Mouse (Mus musculus): ENCODE data around the gene Clcf1. TPM values are rescaled to one million over a fixed set of nuclear protein-coding genes. Genes with fewer than 3 reads are reported as not detected.
A peak's percentile ranks its signal among the peaks of the same experiment; 100 is the strongest.
"Not testable (repeated sequence)": the region's sequence is repeated elsewhere in the genome, so short reads cannot be mapped to it uniquely, and the experiment has no call there.

Clcf1 gene
- polyA plus RNA-seq, 1 experiment: not detected

- Histone ChIP-seq H3K4me1 (ENCODE audit: control insufficient read depth) (peaks cover 43% of the 10 kb centered on the region), H3K9me3 (ENCODE audit: control insufficient read depth, low read length) (no peaks in the 10 kb centered on the region), H3K36me3 (ENCODE audit: control insufficient read depth) (no peaks in the 10 kb centered on the region), H3K27me3 (ENCODE audit: control insufficient read depth) (peaks cover 22% of the 10 kb centered on the region), H3K4me3 (replicated peaks) (peak within 1 kb of the TSS; percentile 80)
- TF ChIP-seq GATA1 (IDR thresholded peaks at IDR 0.05; ENCODE audit: low read length) (no peak), TAL1 (IDR thresholded peaks at IDR 0.05; ENCODE audit: low read length) (no peak)
Measured at GRCm38 (mm10) chr19:4231253-4232185, 17.5 kb downstream of the Clcf1 start, which contains the start of gene Pold4. Gene Pold4 (plus strand): TSS chr19:4231899.

- Histone ChIP-seq H3K9me3 (ENCODE audit: control insufficient read depth, low read length) (no peaks in the 10 kb centered on the region), H3K4me1 (ENCODE audit: control insufficient read depth) (peaks cover 43% of the 10 kb centered on the region), H3K36me3 (ENCODE audit: control insufficient read depth) (no peaks in the 10 kb centered on the region), H3K27me3 (ENCODE audit: control insufficient read depth) (peaks cover 15% of the 10 kb centered on the region), H3K4me3 (replicated peaks) (peak overlapping the region; percentile 80)
- TF ChIP-seq TAL1 (IDR thresholded peaks at IDR 0.05; ENCODE audit: low read length): no peak
- TF ChIP-seq GATA1 (IDR thresholded peaks at IDR 0.05; ENCODE audit: low read length): no peak
Measured at GRCm38 (mm10) chr19:4232186-4232572, 18.1 kb downstream of the Clcf1 start.

- Histone ChIP-seq H3K27me3 (ENCODE audit: control insufficient read depth) (peaks cover 10% of the 10 kb centered on the region), H3K9me3 (ENCODE audit: control insufficient read depth, low read length) (no peaks in the 10 kb centered on the region), H3K36me3 (ENCODE audit: control insufficient read depth) (no peaks in the 10 kb centered on the region), H3K4me3 (replicated peaks) (peak overlapping the region; percentile 80), H3K4me1 (ENCODE audit: control insufficient read depth) (peaks cover 43% of the 10 kb centered on the region)
- no peak for TF ChIP-seq GATA1 (IDR thresholded peaks at IDR 0.05; ENCODE audit: low read length)
- TF ChIP-seq TAL1 (IDR thresholded peaks at IDR 0.05; ENCODE audit: low read length): no peak
Measured at GRCm38 (mm10) chr19:4232651-4233050, 18.6 kb downstream of the Clcf1 start.

- H3K27me3 ChIP-seq (ENCODE audit: control insufficient read depth): peaks cover 4% of the 10 kb centered on the region; the same call in 1 of the 2 replicates
- TF ChIP-seq GATA1 (IDR thresholded peaks at IDR 0.05; ENCODE audit: low read length) (no peak), TAL1 (IDR thresholded peaks at IDR 0.05; ENCODE audit: low read length) (no peak)
- H3K36me3 ChIP-seq (ENCODE audit: control insufficient read depth): no peaks in the 10 kb centered on the region
- H3K4me3 ChIP-seq (replicated peaks): no peak overlapping the region
- H3K4me1 ChIP-seq (ENCODE audit: control insufficient read depth): peaks cover 35% of the 10 kb centered on the region
- no peaks in the 10 kb centered on the region for H3K9me3 ChIP-seq (ENCODE audit: control insufficient read depth, low read length)
Measured at GRCm38 (mm10) chr19:4234548-4234947, 20.5 kb downstream of the Clcf1 start.

GRCm38 (mm10) chr19:4240247-4240668 lies 26.2 kb downstream of the Clcf1 start:
- Histone ChIP-seq H3K4me3 (replicated peaks) (no peak overlapping the region), H3K4me1 (ENCODE audit: control insufficient read depth) (no peaks in the 10 kb centered on the region; the same call in 1 of the 2 replicates), H3K9me3 (ENCODE audit: control insufficient read depth, low read length) (no peaks in the 10 kb centered on the region), H3K36me3 (ENCODE audit: control insufficient read depth) (no peaks in the 10 kb centered on the region), H3K27me3 (ENCODE audit: control insufficient read depth) (peaks cover 6% of the 10 kb centered on the region)
- TF ChIP-seq TAL1 (IDR thresholded peaks at IDR 0.05; ENCODE audit: low read length) (no peak), GATA1 (IDR thresholded peaks at IDR 0.05; ENCODE audit: low read length) (no peak)

GRCm38 (mm10) chr19:4242416-4242815 lies 28.4 kb downstream of the Clcf1 start:
- no peak overlapping the region for H3K4me3 ChIP-seq (replicated peaks)
- no peaks in the 10 kb centered on the region for H3K36me3 ChIP-seq (ENCODE audit: control insufficient read depth)
- no peaks in the 10 kb centered on the region; the same call in 1 of the 2 replicates for H3K4me1 ChIP-seq (ENCODE audit: control insufficient read depth)
- H3K27me3 ChIP-seq (ENCODE audit: control insufficient read depth): peaks cover 6% of the 10 kb centered on the region
- TF ChIP-seq GATA1 (IDR thresholded peaks at IDR 0.05; ENCODE audit: low read length): no peak
- no peak for TF ChIP-seq TAL1 (IDR thresholded peaks at IDR 0.05; ENCODE audit: low read length)
- no peaks in the 10 kb centered on the region for H3K9me3 ChIP-seq (ENCODE audit: control insufficient read depth, low read length)

- Histone ChIP-seq H3K36me3 (ENCODE audit: control insufficient read depth) (no peaks in the 10 kb centered on the region), H3K9me3 (ENCODE audit: control insufficient read depth, low read length) (no peaks in the 10 kb centered on the region), H3K4me3 (replicated peaks) (no peak overlapping the region), H3K4me1 (ENCODE audit: control insufficient read depth) (no peaks in the 10 kb centered on the region; the same call in 1 of the 2 replicates), H3K27me3 (ENCODE audit: control insufficient read depth) (peaks cover 13% of the 10 kb centered on the region)
- TF ChIP-seq GATA1 (IDR thresholded peaks at IDR 0.05; ENCODE audit: low read length) (no peak), TAL1 (IDR thresholded peaks at IDR 0.05; ENCODE audit: low read length) (no peak)
Measured at GRCm38 (mm10) chr19:4244775-4245174, 30.7 kb downstream of the Clcf1 start.

GRCm38 (mm10) chr19:4247010-4247409 lies 33.0 kb downstream of the Clcf1 start:
- no peaks in the 10 kb centered on the region for H3K9me3 ChIP-seq (ENCODE audit: control insufficient read depth, low read length)

GRCm38 (mm10) chr19:4248683-4249082 lies 34.6 kb downstream of the Clcf1 start:
- H3K27me3 ChIP-seq (ENCODE audit: control insufficient read depth): peaks cover 11% of the 10 kb centered on the region
- not testable (repeated sequence) for H3K4me1 ChIP-seq (ENCODE audit: control insufficient read depth); H3K4me3 ChIP-seq (replicated peaks); H3K36me3 ChIP-seq (ENCODE audit: control insufficient read depth); H3K9me3 ChIP-seq (ENCODE audit: control insufficient read depth, low read length)

More at GRCm38 (mm10) chr19:4247010-4247409, 33.0 kb downstream of the Clcf1 start:
- H3K4me3 ChIP-seq (replicated peaks): no peak overlapping the region
- peaks cover 16% of the 10 kb centered on the region for H3K27me3 ChIP-seq (ENCODE audit: control insufficient read depth)
- H3K4me1 ChIP-seq (ENCODE audit: control insufficient read depth): no peaks in the 10 kb centered on the region; the same call in 1 of the 2 replicates
- H3K36me3 ChIP-seq (ENCODE audit: control insufficient read depth): no peaks in the 10 kb centered on the region
- TF ChIP-seq GATA1 (IDR thresholded peaks at IDR 0.05; ENCODE audit: low read length): no peak
- TF ChIP-seq TAL1 (IDR thresholded peaks at IDR 0.05; ENCODE audit: low read length): no peak
